Mouse (Mus musculus) cerebellum, adult 9-11 months (tissue): Measurements from ENCODE around the gene Nr4a3.

ENCODE experiments used
- DNase-seq: peaks from one replicate; pipeline ENCODE4 v3.0.0; 2022

Gene Nr4a3

DNA sequence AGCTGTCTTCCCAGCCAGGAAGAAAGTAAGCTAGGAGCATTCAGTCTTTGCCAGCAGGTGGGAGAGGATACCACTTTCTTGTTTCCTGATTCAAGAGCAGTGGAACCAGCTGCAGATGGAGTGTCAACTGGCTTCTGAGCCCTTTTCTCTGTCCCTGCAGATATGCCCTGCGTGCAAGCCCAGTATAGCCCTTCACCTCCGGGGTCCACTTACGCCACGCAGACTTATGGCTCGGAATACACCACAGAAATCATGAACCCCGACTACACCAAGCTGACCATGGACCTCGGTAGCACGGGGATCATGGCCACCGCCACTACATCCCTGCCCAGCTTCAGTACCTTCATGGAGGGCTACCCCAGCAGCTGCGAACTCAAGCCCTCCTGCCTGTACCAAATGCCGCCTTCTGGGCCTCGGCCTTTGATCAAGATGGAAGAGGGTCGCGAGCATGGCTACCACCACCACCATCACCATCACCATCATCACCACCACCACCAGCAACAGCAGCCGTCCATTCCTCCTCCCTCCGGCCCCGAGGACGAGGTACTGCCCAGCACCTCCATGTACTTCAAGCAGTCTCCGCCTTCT, 6.2 kb downstream of the Nr4a3 start:
- no peak for DNase-seq

GRCm38 (mm10) chr4:48051674-48052121, 6.7 kb downstream of the Nr4a3 start:
- no peak for DNase-seq

DNA sequence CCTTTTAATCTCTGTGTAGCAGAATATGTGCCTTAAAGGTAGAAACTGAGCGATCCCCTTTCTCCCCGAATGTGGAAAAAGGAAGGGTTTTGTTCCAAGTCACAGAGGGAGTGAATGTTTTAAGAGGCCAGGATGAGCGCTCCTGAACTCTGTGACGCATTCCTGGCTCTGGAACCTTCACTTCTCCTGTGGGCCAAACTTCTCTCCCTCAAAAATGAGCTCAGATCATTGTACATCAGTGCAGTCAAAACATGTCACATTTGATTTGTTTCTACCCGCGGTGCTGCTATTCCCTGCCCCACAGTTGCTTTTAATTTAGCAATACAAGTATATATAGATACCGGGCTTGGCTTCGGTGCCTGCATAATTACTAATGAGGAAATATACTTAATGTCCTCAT, 16.8 kb downstream of the Nr4a3 start:
- DNase-seq: no peak

DNA sequence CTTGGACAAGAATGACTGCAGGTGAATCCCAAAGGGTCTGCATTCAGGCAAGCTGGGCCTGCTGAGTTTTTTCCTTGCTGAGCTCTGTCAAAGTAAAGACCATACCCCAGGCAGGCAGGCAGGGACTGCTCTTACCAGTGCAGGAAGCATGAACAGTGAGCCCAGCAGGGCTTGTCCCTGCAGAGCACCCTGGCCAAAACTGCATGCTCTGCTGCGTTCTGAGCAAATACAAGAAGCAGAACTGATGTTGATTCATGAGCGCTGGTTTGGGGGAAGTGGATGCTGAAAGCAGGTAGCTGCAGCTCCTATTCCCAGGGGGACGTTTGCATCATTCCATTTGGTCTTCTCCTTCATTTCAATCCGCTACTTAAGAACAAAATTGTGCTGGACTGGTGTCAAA, 19.4 kb downstream of the Nr4a3 start:
- no peak for DNase-seq

GRCm38 (mm10) chr4:48066676-48067075, 21.7 kb downstream of the Nr4a3 start:
- DNase-seq: no peak

GRCm38 (mm10) chr4:48069111-48069510, 24.2 kb downstream of the Nr4a3 start:
- DNase-seq: no peak

- no peak for DNase-seq
Measured at GRCm38 (mm10) chr4:48072006-48072405, 27.1 kb downstream of the Nr4a3 start.

- DNase-seq: no peak
Measured at GRCm38 (mm10) chr4:48073325-48073724, 28.4 kb downstream of the Nr4a3 start.

- no peak for DNase-seq
Measured at GRCm38 (mm10) chr4:48074451-48075240, 29.7 kb downstream of the Nr4a3 start.

- no peak for DNase-seq
Measured at GRCm38 (mm10) chr4:48076693-48077471, 31.9 kb downstream of the Nr4a3 start.

DNA sequence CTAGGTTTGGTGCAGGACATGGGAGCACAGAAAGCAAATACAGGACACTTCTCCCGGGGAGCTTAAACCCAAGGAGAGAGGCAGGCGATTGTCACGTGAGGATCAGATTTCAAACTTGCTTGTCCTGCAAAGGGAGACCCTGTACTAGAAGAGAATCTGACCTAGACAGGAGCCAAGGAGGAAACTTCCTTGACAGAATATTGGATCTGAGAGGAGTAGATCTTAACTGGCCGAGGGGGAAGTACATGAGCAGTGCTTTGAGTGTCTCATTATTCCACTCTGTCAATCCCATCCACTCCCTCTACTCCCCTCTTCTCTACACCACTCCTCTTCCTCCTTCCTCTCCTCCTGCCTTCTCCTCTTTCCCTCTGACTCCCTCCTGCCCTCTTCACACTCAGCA, 33.3 kb downstream of the Nr4a3 start:
- no peak for DNase-seq

DNA sequence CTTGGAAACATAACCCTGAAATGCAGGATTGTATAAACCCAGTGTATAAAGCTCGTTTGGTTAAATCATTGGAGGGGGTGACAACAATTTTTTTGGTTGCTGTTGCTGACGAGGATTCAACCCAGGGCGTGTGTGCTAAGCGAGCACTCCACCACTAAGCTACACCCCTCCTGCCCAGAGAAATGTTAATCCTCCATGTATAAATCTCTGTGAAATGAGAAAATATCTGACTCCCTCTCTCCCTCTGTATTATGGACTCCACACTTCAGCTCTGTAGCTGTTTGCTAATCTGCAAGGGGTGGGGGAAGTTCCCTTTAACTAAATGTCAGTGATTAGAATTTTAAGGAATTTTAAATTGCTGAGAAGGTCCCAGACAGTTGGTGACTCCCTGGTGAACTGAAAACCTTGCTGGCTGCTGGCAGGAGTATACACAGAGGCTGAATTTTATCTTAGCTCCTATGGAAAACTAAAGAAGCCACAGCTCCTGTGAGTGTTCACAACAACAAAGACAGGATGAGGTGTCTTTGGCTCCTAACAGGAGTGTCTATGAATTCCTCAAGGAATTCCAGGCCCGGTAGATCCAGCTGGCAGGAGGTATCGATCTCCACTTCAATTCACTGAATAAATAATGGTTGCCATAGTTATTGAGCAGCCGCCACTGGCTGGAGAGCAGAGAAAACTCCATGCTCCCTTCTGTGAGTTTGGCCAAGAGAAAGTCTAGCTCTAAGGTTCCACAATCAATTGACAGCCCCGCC, 34.5 kb downstream of the Nr4a3 start:
- DNase-seq: no peak

DNA sequence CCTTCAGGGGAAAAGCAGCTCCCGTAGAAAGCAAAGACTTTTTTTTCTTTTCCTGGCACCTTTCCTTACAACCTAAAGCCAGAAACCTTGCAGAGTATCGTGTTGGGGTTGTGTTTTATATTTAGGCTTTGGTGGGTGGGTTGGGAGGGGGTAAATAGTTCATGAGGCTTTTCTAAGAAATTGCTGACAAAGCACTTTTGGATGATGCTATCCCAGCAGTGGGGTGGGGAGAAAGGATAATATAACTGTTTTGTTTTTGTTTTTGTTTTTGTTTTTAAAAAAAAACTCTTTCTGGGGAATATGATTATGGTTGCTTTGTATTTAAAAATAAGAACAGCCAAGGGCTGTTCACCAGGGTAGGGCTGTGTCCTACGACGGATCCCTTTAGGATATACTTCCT, 38.5 kb downstream of the Nr4a3 start:
- no peak for DNase-seq

DNA sequence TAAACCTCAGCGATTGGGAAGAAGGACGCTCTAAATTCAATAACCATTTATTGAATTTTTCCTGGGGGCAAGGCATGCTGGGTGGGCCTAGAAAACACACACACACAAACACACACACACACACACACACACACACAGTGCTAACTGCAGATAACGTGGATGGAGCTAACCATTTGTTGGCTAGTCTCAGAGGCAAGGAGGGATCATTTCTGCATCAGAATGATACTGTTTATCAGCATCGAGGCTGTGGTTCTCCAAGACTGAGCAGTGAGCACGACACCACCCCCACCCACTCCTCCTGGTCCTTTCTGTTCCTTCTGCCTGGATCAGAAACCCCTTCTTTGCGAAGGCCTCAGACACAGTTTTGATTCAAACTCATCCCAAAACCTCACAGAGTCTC, 41.7 kb downstream of the Nr4a3 start:
- no peak for DNase-seq

DNA sequence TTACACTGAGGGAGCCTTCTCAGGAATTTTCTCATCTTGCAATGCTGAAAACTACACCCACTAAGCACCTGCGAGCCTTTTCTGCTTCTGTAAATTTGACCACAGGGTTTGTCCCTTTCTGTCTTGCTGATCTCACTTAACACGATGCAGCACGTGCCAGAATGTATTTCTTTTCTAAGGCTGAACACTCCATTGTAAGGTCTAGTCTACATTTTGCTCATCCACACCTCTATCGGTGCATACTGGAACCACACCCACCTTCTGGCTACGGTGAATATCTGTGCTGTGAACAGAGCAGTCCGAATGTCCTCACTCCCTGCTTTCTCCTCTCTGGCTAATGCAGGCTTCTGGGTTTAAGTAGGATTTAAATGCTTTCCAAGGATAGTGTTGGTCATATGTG, 42.5 kb downstream of the Nr4a3 start:
- DNase-seq: no peak

GRCm38 (mm10) chr4:48093221-48093620, 48.3 kb downstream of the Nr4a3 start:
- no peak for DNase-seq

DNA sequence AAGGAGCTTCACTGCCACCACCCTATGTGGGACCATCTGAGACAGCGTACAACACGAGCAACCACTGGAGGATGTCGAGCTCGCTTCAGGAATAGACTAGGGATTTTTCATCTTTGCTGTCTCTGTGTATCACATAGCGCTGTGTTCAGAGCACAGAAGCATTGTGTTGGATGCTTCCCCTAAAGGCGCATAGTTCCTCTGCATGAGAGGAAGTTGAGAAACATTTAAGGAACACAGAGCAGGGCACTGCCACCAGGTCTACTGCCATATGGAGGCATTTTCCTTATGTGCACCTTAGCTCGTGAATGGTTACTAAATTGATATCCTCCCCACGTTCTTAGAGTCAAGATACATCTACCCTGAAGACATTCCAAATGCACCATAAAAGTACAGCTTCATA, 55.3 kb downstream of the Nr4a3 start:
- DNase-seq: no peak

- no peak for DNase-seq
Measured at GRCm38 (mm10) chr4:48101981-48102380, 57.0 kb downstream of the Nr4a3 start.

- no peak for DNase-seq
Measured at GRCm38 (mm10) chr4:48105387-48105786, 60.4 kb downstream of the Nr4a3 start.

GRCm38 (mm10) chr4:48107086-48107485, 62.1 kb downstream of the Nr4a3 start:
- DNase-seq: no peak

- DNase-seq: no peak
Measured at GRCm38 (mm10) chr4:48108591-48108990, 63.6 kb downstream of the Nr4a3 start.

DNA sequence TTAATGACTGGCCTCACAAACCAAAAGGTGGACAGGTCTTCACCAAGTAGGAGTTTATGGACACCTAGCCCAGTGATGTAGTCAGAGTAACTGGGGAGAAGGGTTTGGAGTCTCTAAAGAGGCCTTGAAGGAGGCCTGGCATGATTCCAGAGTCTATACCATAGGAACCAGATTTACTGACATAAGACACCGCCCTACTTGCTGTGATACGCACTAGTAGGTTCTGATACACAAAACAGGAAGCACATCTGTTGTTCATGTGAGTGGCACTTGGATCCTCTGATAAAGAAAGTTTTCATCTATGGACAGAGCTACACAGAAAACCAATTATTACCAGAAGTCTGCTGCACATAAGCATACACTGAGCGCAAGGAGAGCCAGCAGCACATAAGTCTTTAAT, 65.4 kb downstream of the Nr4a3 start:
- DNase-seq: no peak

DNA sequence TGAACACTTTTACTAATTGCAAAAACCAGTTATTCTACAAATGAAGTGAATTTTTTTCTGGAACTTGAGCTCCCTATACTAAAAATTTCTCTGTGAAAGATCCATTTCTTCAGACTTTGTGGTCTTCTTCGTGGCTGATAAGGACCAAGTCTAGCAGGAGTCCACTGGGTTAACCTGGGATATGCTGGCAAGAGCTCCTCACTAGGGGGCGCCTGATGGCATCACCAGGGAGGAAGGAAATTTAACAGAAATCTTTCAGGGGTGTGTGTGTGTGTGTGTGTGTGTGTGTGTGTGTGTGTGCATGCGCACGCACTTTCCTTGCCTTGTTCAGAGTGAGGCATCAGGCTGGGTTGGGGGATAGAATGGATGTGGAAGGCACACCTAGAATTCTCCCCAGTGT, 71.2 kb downstream of the Nr4a3 start:
- DNase-seq: no peak
